Mouse (Mus musculus) left cerebral cortex, adult 8-10 months (tissue): Measurements from ENCODE around the gene Abcg5. TPM values are rescaled to one million over a fixed set of nuclear protein-coding genes. Genes with fewer than 3 reads are reported as not detected.
A peak's percentile ranks its signal among the peaks of the same experiment; 100 is the strongest.

ENCODE experiments used
- DNase-seq, 2 experiments: peaks; one replicate each; pipeline ENCODE4 v3.0.0; 2022; ENCODE audit warnings: low spot score in 2 of 2
- total RNA-seq, 4 experiments: library from RNA; stranded (reverse); gene quantifications; 2 replicates each; pipeline ENCODE4 v1.2.4; 2022

Gene Abcg5
- under 1 TPM in 1 of 4 experiments, not detected in 3; 0.30 TPM for total RNA-seq

DNA sequence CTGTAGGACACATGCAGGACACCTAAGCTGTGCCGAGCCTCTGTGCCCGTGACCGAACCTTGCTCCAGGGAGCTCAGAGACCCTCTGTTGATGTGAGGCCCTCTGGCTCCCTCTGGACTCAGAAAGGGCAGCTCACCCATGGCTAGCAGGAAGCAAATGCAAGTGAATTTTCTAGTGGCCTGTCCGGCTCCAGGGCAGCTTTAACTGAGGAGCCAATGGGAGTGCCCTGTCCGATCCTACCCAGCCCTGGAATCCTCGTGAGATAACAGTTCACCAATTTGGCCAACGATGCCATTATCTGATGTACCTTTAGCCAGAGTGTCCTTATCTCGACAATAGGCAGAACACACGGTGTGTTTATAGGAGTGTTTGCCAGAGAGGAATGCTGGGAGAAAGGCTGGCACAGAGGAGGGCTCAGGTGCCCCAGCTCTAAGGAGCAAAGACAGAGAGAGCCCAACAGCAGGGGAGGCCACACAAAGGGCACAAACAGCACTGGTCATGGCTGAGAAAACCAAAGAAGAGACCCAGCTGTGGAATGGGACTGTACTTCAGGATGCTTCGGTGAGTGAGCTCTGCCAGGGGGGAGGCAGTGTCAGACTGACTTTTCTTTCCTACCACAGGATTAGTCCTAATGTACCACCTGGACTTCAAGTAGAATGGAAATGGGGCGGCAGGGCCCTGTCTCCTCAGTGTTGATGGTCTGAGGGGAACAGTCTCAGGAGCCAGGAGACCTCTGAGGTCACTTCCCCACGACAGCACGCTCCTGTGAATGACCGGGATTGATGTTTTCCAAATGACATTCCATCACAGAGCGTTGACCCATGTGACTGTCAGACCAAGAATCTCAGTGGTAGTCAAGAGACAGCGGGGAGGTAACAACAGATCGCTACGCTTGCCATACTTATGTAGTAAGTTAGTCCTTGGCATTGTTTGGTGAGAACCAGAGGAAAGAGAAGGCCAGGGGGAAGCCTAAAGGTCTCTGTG is at the start of gene Abcg5:
TSS of gene Abcg5 (minus strand) at position 278 of the 984 bp plus-strand sequence.
- no peak for DNase-seq

GRCm38 (mm10) chr17:84732612-84733011 is 49.8 kb upstream of the Abcg5 start:
- DNase-seq = no peak

DNA sequence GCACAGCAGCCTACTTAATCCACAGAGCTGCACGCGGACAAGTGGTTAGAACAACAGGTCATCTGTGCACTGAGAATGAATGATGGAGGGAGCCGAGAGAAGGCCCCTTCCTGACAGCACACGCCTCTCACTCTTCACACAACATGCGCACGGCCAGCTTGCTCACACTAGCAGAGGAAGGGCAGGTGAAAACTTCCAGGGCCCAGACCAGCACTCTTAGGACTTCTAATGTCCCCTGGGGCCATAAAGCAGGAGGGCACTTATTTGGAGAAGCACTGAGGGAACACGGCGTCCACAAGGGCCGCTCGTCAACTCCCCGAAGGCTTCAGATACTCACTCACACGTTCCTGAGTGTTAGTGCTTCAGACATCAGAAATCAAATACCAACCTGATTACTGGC is 48.5 kb upstream of the Abcg5 start:
- no peak for DNase-seq

DNA sequence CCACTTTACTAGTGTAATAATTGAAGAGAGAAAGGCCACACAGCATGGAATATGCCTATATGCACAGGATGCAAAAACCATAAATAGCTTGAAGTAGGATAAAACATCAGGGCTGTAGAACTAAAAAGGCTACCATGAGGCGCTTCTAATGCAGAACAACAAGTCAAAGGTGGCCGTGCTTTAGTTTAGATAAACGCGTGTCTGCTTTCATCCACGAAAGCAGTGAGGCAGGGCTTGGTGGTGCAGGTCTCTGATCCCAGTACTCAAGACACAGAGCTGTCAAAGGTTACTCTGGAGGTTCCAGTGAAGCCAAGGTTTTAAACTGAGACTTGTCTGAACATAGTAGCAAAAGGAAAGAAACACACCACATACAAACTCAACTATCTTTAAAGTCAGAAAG is 46.3 kb upstream of the Abcg5 start:
- no peak for DNase-seq

DNA sequence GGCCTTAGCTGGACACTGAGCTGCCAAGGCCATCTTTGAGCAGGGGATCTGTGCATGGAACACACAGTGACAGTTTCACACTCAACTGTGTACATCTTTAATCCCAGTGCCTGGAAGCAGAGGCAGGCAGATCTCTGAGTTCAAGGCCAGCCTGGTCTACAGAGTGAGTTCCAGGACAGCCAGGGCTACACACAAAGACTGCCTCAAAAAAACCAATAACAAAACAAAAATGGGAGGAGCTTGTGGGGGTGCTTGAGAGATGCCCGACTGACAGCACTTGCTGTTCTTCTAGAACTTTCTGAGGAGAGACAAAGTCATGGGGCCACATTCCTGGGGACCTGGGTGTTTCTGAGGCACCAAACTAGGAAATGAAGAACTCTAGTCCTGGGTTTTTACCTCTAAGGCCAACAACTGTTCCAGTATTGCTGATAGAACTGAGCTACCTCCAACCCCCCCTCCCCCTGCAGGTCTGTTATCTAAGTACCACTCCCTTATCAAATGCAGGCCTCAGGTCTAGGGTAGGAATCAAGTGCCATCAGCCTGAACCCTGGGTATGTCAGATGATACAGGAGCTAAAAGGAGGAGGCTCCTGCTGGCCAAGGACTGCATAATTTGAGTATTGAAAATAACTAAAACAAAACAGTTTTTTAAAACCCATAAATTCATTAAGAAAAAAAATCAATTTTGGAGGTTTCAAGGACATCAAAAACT is 45.5 kb upstream of the Abcg5 start:
- no peak for DNase-seq

DNA sequence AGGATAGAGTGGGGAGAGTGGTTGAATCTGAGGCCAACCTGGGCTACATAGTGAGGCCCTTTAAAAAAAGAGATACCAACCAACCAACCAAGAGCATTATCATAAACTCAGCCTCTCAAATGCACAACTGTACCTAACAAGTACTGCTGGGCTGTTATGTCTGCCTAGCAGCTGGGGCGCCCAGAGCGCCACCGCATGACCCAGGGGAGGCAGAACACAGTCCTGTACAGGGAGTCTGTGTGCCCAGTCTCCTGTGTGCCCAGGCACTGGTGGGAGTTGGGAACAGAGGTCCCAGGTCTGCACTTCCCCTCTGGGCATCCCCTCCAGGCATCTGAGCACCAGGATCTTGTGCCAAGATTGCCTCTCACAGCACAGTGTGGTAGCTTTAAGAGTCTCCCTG is 42.4 kb upstream of the Abcg5 start:
- no peak for DNase-seq

DNA sequence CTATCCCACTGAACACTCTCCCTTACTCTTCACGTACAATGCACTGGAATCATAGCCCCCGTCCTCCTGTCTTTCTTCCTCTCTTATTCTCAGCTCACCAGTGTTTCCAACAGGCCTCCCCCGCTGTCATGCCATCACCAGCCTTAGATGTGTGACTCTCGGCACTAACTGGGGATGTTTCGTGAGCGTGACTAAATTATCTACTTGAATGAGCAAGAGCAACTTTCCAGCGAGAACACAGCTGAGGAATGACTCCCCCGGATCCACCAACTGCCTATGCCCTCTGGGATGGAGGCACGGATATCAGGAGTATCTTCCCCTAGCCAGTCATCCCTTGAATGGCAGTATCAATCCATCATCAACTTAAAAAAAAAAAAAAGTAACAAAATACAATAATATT is 41.2 kb upstream of the Abcg5 start:
- DNase-seq = no peak

- DNase-seq = no peak
Measured at GRCm38 (mm10) chr17:84719105-84719504, 36.3 kb upstream of the Abcg5 start.

- DNase-seq = no peak
Measured at GRCm38 (mm10) chr17:84717416-84717815, 34.6 kb upstream of the Abcg5 start.

- DNase-seq = no peak
Measured at GRCm38 (mm10) chr17:84716252-84716872, 33.6 kb upstream of the Abcg5 start.

- no peak for DNase-seq
Measured at GRCm38 (mm10) chr17:84714930-84715329, 32.1 kb upstream of the Abcg5 start.

DNA sequence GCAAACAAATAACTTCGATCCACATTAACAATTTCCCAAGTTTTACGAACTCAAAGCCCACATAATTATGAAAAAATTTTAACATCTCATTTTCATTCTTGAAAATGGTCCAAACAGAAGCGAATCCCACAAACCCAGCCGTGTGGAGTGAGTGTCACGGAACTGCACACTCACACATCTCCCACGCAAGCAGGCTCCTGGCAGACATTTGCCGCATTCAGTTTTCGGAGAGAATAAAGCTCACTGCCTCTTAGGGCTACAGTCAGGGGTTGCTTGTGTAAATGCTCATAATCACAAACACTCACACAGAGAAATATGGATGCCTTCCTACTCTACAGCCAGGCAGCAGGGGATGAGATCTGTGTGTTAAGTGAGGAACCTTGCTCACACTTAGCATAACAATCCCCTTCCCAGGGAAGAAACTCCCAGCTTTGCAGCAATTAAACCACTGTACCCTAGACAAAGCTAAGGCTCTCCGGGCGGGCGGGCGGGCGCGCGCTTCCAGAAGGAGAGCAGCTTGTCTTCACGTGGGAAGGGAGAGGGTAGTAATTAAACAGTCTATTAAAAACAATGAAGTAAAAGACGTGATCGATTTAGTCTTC is 30.9 kb upstream of the Abcg5 start:
- DNase-seq = peak in 1 of 2 experiments; percentile 41

GRCm38 (mm10) chr17:84709403-84709851 is 26.6 kb upstream of the Abcg5 start:
- no peak for DNase-seq

- DNase-seq = no peak
Measured at GRCm38 (mm10) chr17:84708818-84709217, 26.0 kb upstream of the Abcg5 start.

DNA sequence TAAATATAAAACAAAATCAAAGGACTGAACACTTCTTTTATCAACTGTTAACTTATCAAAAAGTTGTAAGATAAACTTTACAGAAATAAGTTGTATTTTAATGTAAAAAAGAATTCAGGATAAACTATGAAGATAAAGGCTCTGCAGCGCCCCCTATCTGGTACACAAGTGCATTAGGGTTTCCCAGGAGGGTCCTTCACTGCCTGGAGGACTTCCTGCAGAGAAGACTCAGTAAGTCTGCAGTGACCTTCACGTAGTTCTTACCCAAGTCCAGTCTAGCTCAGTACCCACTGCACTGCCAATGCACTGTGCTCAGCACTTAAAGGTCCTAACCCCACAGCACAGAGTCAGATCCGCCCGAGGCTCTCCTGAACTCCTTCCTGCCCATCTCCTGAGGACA is 24.6 kb upstream of the Abcg5 start:
- DNase-seq = no peak

DNA sequence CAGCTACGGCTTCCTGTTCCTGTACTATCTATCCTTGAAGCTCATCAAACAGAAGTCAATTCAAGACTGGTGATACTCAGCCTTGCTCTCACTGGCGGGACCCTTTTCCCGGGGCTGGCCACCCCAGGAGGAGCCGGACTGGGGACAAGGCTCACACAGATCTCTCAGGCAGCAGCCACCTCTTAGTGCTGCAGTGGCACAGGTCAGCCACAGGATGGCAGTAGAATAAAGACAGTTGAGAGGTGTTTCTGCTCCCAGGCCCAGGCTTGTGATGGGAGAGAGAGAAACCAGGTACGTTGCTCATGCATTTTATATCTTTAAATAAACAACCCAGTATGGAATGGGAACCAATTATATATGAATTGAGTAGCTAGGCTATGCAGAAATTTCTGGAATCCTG is 15.9 kb upstream of the Abcg5 start:
- peak; percentile 43 to 55 for DNase-seq

GRCm38 (mm10) chr17:84696537-84696936 is 13.7 kb upstream of the Abcg5 start:
- DNase-seq = no peak

GRCm38 (mm10) chr17:84693741-84694140 is 10.9 kb upstream of the Abcg5 start:
- no peak for DNase-seq

GRCm38 (mm10) chr17:84690111-84690510 is 7.3 kb upstream of the Abcg5 start:
- DNase-seq = no peak

DNA sequence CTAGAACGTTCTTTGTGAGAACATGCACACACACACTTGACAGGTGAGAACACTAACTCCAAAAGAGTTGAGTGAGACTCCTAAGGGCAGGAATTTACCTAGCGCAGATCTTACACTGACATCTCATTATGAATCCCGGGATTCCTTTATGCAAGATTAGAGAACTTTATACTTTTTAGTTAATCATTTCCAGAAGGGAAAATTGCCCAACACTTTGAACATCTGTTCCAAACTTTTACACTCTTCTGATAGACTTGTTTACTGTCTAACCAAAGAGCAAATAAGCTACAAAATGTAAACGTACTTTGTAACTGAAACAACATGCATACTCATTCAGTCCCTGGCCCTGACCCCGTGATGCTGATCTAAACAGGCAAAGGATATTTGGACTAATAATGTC is 6.5 kb upstream of the Abcg5 start:
- DNase-seq = no peak

GRCm38 (mm10) chr17:84688834-84689233 is 6.0 kb upstream of the Abcg5 start:
- DNase-seq = no peak

DNA sequence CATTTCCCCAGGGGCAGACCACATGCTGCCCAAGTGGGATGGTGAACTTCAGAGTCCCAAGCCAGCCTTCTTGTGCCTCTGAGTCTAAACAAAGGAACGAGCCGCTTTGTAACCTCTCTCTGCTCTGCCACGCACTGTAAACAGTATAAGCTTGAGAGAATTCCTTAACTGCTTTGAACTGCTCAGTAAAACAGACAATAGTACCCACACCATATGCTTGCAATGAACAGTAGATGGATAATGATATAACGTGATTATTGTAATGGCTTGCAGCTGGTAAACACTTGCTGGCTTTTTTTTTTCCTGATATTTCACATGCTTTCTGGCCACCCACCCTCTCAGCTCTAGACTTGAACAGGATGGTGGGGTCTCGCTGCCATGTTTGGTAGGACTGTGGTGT is 5.2 kb upstream of the Abcg5 start:
- DNase-seq = no peak
